Mouse (Mus musculus) testis, adult 2 months (tissue): ENCODE measurements around the gene Dlg2. TPM values are rescaled to one million over a fixed set of nuclear protein-coding genes. Genes with fewer than 3 reads are reported as not detected.

ENCODE experiments used
- H3K27ac ChIP-seq: fragments of 200-500 bp; 2 replicates; pipeline ENCODE4 v1.5.1; 2012; ENCODE audit warnings: low read depth, low read length; ENCODE audit not compliant: control insufficient read depth, insufficient read depth
- H3K27me3 ChIP-seq: fragments of 200-500 bp; 2 replicates; pipeline ENCODE4 v1.6.1; 2012; ENCODE audit warnings: mild to moderate bottlenecking, low read length, moderate library complexity; ENCODE audit not compliant: control insufficient read depth, insufficient read depth
- H3K36me3 ChIP-seq: fragments of 200-500 bp; 2 replicates; pipeline ENCODE4 v1.6.1; 2012; ENCODE audit warnings: mild to moderate bottlenecking, low read length; ENCODE audit not compliant: control insufficient read depth, insufficient read depth
- H3K4me1 ChIP-seq: fragments of 200-500 bp; 2 replicates; pipeline ENCODE4 v1.6.1; 2012; ENCODE audit warnings: low read length; ENCODE audit not compliant: control insufficient read depth, insufficient read depth
- H3K4me3 ChIP-seq: fragments of 200-500 bp; 2 replicates; pipeline ENCODE4 v1.5.1; 2012; ENCODE audit warnings: low read depth, mild to moderate bottlenecking, low read length, moderate library complexity, mixed read lengths; ENCODE audit not compliant: control insufficient read depth
- CTCF ChIP-seq: fragments of 200-500 bp; IDR thresholded peaks from 2 replicates; pipeline ENCODE4 v1.5.1; 2012; ENCODE audit warnings: low read depth, mild to moderate bottlenecking, inconsistent platforms, low read length, moderate library complexity; ENCODE audit not compliant: control insufficient read depth, insufficient read depth, insufficient replicate concordance
- POLR2A ChIP-seq: fragments of 200-500 bp; IDR thresholded peaks from 2 replicates; pipeline ENCODE4 v1.6.1; 2012; ENCODE audit warnings: low read depth, mild to moderate bottlenecking, inconsistent platforms, low read length, moderate library complexity; ENCODE audit not compliant: control insufficient read depth
- polyA plus RNA-seq: library from polyadenylated mRNA; depleted of rRNA; stranded (reverse); fragments of >200 nt; gene quantifications from 2 replicates; pipeline ENCODE4 v1.2.3, GENCODE M21; 2012

Gene Dlg2
- polyA plus RNA-seq, 1 experiment = 13.3 TPM

- Histone ChIP-seq H3K27me3 (no peaks in the 10 kb centered on the region), H3K4me3 (no peak overlapping the region)
Observed at GRCm38 (mm10) chr7:92367111-92367510, 1890.6 kb downstream of the Dlg2 start.

GRCm38 (mm10) chr7:92370521-92370920 is 1894.0 kb downstream of the Dlg2 start:
- H3K27me3 ChIP-seq = no peaks in the 10 kb centered on the region
- H3K4me1 ChIP-seq = no peaks in the 10 kb centered on the region
- no peaks in the 10 kb centered on the region for H3K36me3 ChIP-seq
- TF ChIP-seq POLR2A (no peak), CTCF (no peak)
- no peak overlapping the region for H3K27ac ChIP-seq
- no peak overlapping the region for H3K4me3 ChIP-seq

More at GRCm38 (mm10) chr7:92367111-92367510, 1890.6 kb downstream of the Dlg2 start:
- TF ChIP-seq CTCF = no peak
- TF ChIP-seq POLR2A = no peak
- H3K4me1 ChIP-seq = no peaks in the 10 kb centered on the region
- H3K36me3 ChIP-seq = no peaks in the 10 kb centered on the region
- H3K27ac ChIP-seq = no peak overlapping the region

GRCm38 (mm10) chr7:92371638-92372037 is 1895.2 kb downstream of the Dlg2 start:
- Histone ChIP-seq H3K27ac (no peak overlapping the region), H3K36me3 (no peaks in the 10 kb centered on the region), H3K4me3 (no peak overlapping the region), H3K4me1 (no peaks in the 10 kb centered on the region), H3K27me3 (no peaks in the 10 kb centered on the region)
- TF ChIP-seq POLR2A = no peak

- no peak overlapping the region for H3K27ac ChIP-seq
- TF ChIP-seq POLR2A = no peak
- TF ChIP-seq CTCF = no peak
- H3K27me3 ChIP-seq = no peaks in the 10 kb centered on the region
- no peak overlapping the region for H3K4me3 ChIP-seq
- H3K4me1 ChIP-seq = no peaks in the 10 kb centered on the region
- H3K36me3 ChIP-seq = no peaks in the 10 kb centered on the region
Observed at GRCm38 (mm10) chr7:92373863-92374357, 1897.4 kb downstream of the Dlg2 start.

- H3K27ac ChIP-seq = no peak overlapping the region
- no peaks in the 10 kb centered on the region for H3K27me3 ChIP-seq
- H3K4me1 ChIP-seq = no peaks in the 10 kb centered on the region
- no peak for TF ChIP-seq POLR2A
- TF ChIP-seq CTCF = no peak
- no peaks in the 10 kb centered on the region for H3K36me3 ChIP-seq
- no peak overlapping the region for H3K4me3 ChIP-seq
Observed at GRCm38 (mm10) chr7:92383913-92384484, 1907.5 kb downstream of the Dlg2 start.

- Histone ChIP-seq H3K27ac (no peak overlapping the region), H3K4me3 (no peak overlapping the region), H3K27me3 (no peaks in the 10 kb centered on the region), H3K4me1 (no peaks in the 10 kb centered on the region), H3K36me3 (no peaks in the 10 kb centered on the region)
- TF ChIP-seq POLR2A (no peak), CTCF (no peak)
Observed at GRCm38 (mm10) chr7:92392052-92392640, 1915.7 kb downstream of the Dlg2 start.

GRCm38 (mm10) chr7:92396783-92397182 is 1920.3 kb downstream of the Dlg2 start:
- Histone ChIP-seq H3K27me3 (no peaks in the 10 kb centered on the region), H3K36me3 (no peaks in the 10 kb centered on the region), H3K4me3 (no peak overlapping the region), H3K27ac (no peak overlapping the region), H3K4me1 (no peaks in the 10 kb centered on the region)
- no peak for TF ChIP-seq POLR2A
- no peak for TF ChIP-seq CTCF

- H3K27ac ChIP-seq = no peak overlapping the region
- H3K4me1 ChIP-seq = no peaks in the 10 kb centered on the region
- no peak overlapping the region for H3K4me3 ChIP-seq
- no peaks in the 10 kb centered on the region for H3K36me3 ChIP-seq
- TF ChIP-seq POLR2A (no peak), CTCF (no peak)
- H3K27me3 ChIP-seq = no peaks in the 10 kb centered on the region
Observed at GRCm38 (mm10) chr7:92398841-92399240, 1922.4 kb downstream of the Dlg2 start.
